ENCODE assay signal across 6 mouse cellular contexts in genomic region chr19:10165928-10166327, GRCm38 (mm10). TPM values are rescaled to one million over a fixed set of nuclear protein-coding genes. Genes with fewer than 3 reads are reported as not detected.
A peak's percentile ranks its signal among the peaks of the same experiment; 100 is the strongest.
DNase-seq lines count a peak whose midpoint lies in the region; ATAC-seq and TF ChIP-seq lines count a peak whose summit lies in the region.
"Not testable (repeated sequence)": the region's sequence is repeated elsewhere in the genome, so short reads cannot be mapped to it uniquely, and the experiment has no call there.

No protein-coding gene starts in this region.

- H3K9me3 ChIP-seq in intestine, embryonic 14.5 days (ENCODE audit: control insufficient read depth, low read length); liver, postnatal 0 days (ENCODE audit: low read length): not testable (repeated sequence)

- 88% methylated on average over 3 of the region's 4 CpGs for WGBS in intestine, embryonic 14.5 days
- WGBS in liver, adult 2 months = 37% methylated on average over 4 of the region's 4 CpGs
- WGBS in liver, postnatal 0 days (ENCODE audit: insufficient replicate concordance) = 59% methylated on average over 3 of the region's 4 CpGs

- H3K9ac ChIP-seq in intestine, embryonic 14.5 days (ENCODE audit: low read length); liver, adult 2 months (ENCODE audit: low read depth, low read length); liver, postnatal 0 days (replicated peaks): not testable (repeated sequence)

- not testable (repeated sequence) for H3K4me3 ChIP-seq in intestine, embryonic 14.5 days (ENCODE audit: low read depth, low read length); liver, adult 2 months (ENCODE audit: insufficient read depth, low read depth, low read length); liver, postnatal 0 days (ENCODE audit: low read depth, low read length)

- not testable (repeated sequence) for ATAC-seq in intestine, embryonic 14.5 days (replicated peaks; ENCODE audit: low FRiP score, low TSS enrichment, low read depth)
- peak; percentile 88 for ATAC-seq in liver, postnatal 0 days
- ATAC-seq in megakaryocyte progenitor cell, adult 5-6 weeks (replicated peaks; ENCODE audit: poor library complexity) = peak; percentile 48; the same call in 1 of the 2 replicates

- not testable (repeated sequence) for TF ChIP-seq CTCF in liver, adult 2 months (IDR thresholded peaks at IDR 0.05; ENCODE audit: low read depth, low read length); liver, postnatal 0 days (IDR thresholded peaks at IDR 0.05; ENCODE audit: low read depth)

- not testable (repeated sequence) for H3K4me2 ChIP-seq in intestine, embryonic 14.5 days (ENCODE audit: low read length); liver, postnatal 0 days (ENCODE audit: low read depth, low read length)

- DNase-seq in 416B (ENCODE audit: low read depth) = peak; percentile 63
- DNase-seq in intestine, embryonic 14.5 days (ENCODE audit: low spot score) = peak; percentile 18
- peak; percentile 87 for DNase-seq in liver, adult 2 months (ENCODE audit: extremely low read depth, low read depth, low spot score)
- not testable (repeated sequence) for DNase-seq in liver, postnatal 0 days
- DNase-seq in lung, postnatal 36 days = peak; percentile 25

- TF ChIP-seq EP300 in liver, postnatal 0 days (IDR thresholded peaks at IDR 0.05; ENCODE audit: low read depth) = not testable (repeated sequence)

- not testable (repeated sequence) for H3K27me3 ChIP-seq in intestine, embryonic 14.5 days (replicated peaks; ENCODE audit: control insufficient read depth, insufficient read depth, low read length); liver, adult 2 months (ENCODE audit: control insufficient read depth, insufficient read depth, low read length); liver, postnatal 0 days (ENCODE audit: insufficient read depth, low read length)

- not testable (repeated sequence) for H3K27ac ChIP-seq in intestine, embryonic 14.5 days (ENCODE audit: low read depth); liver, adult 2 months (replicated peaks; ENCODE audit: insufficient read depth, low read depth, low read length); liver, postnatal 0 days (ENCODE audit: low read depth)

- not testable (repeated sequence) for H3K79me2 ChIP-seq in liver, adult 2 months (ENCODE audit: control insufficient read depth, insufficient read depth, low read length)

- H3K36me3 ChIP-seq in intestine, embryonic 14.5 days (ENCODE audit: control insufficient read depth, insufficient read depth, low read length); liver, adult 2 months (ENCODE audit: control insufficient read depth, insufficient read depth, low read length); liver, postnatal 0 days (replicated peaks; ENCODE audit: insufficient read depth, low read length): not testable (repeated sequence)

- not testable (repeated sequence) for TF ChIP-seq POLR2A in liver, adult 2 months (IDR thresholded peaks at IDR 0.05; ENCODE audit: extremely low read depth, insufficient read depth, low read length)

- H3K4me1 ChIP-seq in intestine, embryonic 14.5 days (replicated peaks; ENCODE audit: control insufficient read depth, insufficient read depth, low read length); liver, postnatal 0 days (ENCODE audit: insufficient read depth): not testable (repeated sequence)
- peaks cover 20% of the 10 kb centered on the region for H3K4me1 ChIP-seq in liver, adult 2 months (ENCODE audit: control insufficient read depth, insufficient read depth, low read length)

RNA-seq across cellular contexts. Expression of gene Fads1, which starts 16.8 kb away (rescaled TPM):
- 134 and 142 TPM in 2 replicates for polyA plus RNA-seq in intestine, embryonic 14.5 days (2014; fragmentation: Nextera tagmentation; extraction: Ambion mirVana)
- 238 and 300 TPM in 2 replicates for total RNA-seq in liver, adult 2 months (2014; rRNA removed)
- polyA plus RNA-seq in liver, adult 2 months (2012; rRNA removed) = 297 and 352 TPM in 2 replicates
- polyA plus RNA-seq in liver, postnatal 0 days (2015; fragmentation: Nextera tagmentation; extraction: Ambion mirVana) = 88.0 and 97.1 TPM in 2 replicates
- 14.9 and 22.2 TPM in 2 replicates for total RNA-seq in megakaryocyte progenitor cell, adult 5-6 weeks (2015)
- 9.4 and 10.0 TPM in 2 replicates for total RNA-seq in megakaryocyte progenitor cell, adult 5-6 weeks (2017)

RNA-seq across cellular contexts. Expression of gene Tmem258, which starts 37.9 kb away (rescaled TPM):
- 462 and 499 TPM in 2 replicates for polyA plus RNA-seq in intestine, embryonic 14.5 days (2014; fragmentation: Nextera tagmentation; extraction: Ambion mirVana)
- total RNA-seq in liver, adult 2 months (2014; rRNA removed) = 41.1 and 63.0 TPM in 2 replicates
- 80.0 and 133 TPM in 2 replicates for polyA plus RNA-seq in liver, adult 2 months (2012; rRNA removed)
- polyA plus RNA-seq in liver, postnatal 0 days (2015; fragmentation: Nextera tagmentation; extraction: Ambion mirVana) = 183 and 195 TPM in 2 replicates
- 308 and 313 TPM in 2 replicates for total RNA-seq in megakaryocyte progenitor cell, adult 5-6 weeks (2015)
- 149 and 204 TPM in 2 replicates for total RNA-seq in megakaryocyte progenitor cell, adult 5-6 weeks (2017)

RNA-seq across cellular contexts. Expression of gene Fen1, which starts 38.0 kb away (rescaled TPM):
- 93.8 and 95.6 TPM in 2 replicates for polyA plus RNA-seq in intestine, embryonic 14.5 days (2014; fragmentation: Nextera tagmentation; extraction: Ambion mirVana)
- 3.0 and 4.6 TPM in 2 replicates for total RNA-seq in liver, adult 2 months (2014; rRNA removed)
- 2.3 and 2.5 TPM in 2 replicates for polyA plus RNA-seq in liver, adult 2 months (2012; rRNA removed)
- 59.4 and 67.0 TPM in 2 replicates for polyA plus RNA-seq in liver, postnatal 0 days (2015; fragmentation: Nextera tagmentation; extraction: Ambion mirVana)
- 56.9 and 61.1 TPM in 2 replicates for total RNA-seq in megakaryocyte progenitor cell, adult 5-6 weeks (2015)
- total RNA-seq in megakaryocyte progenitor cell, adult 5-6 weeks (2017) = 125 and 135 TPM in 2 replicates

Comparison
In these comparisons a context has a peak if more than half of its experiments do, and no peak if none do; other contexts are left out.
1. RNA of gene Fen1, which starts 38.0 kb away (polyA plus RNA-seq): 93.8 to 95.6 TPM in intestine, embryonic 14.5 days and 59.4 to 67.0 TPM in liver, postnatal 0 days; 2.3 to 2.5 TPM in liver, adult 2 months; every median in the first group is over 10 times any median in the second.